Mouse (Mus musculus) embryonic facial prominence, embryonic 12.5 days (tissue): ENCODE measurements around the gene Iars2. TPM values are rescaled to one million over a fixed set of nuclear protein-coding genes. Genes with fewer than 3 reads are reported as not detected.

Experiments used
- ATAC-seq: fragments of 200-750 bp; cut with Nextera tagmentation; 2 replicates; pipeline ENCODE4 v1.8.0; 2017; ENCODE audit not compliant: insufficient number of reproducible peaks, insufficient read depth, low FRiP score, low TSS enrichment
- H3K27ac ChIP-seq: fragments of 300-500 bp; sonication (generic); 2 replicates; pipeline ENCODE4 v1.5.1; 2016; ENCODE audit warnings: mild to moderate bottlenecking
- H3K27me3 ChIP-seq: fragments of 300-500 bp; sonication (generic); 2 replicates; pipeline ENCODE4 v1.6.1; 2016; ENCODE audit warnings: mild to moderate bottlenecking, moderate library complexity
- H3K36me3 ChIP-seq: fragments of 300-500 bp; sonication (generic); 2 replicates; pipeline ENCODE4 v1.6.1; 2016; ENCODE audit warnings: mild to moderate bottlenecking
- H3K4me1 ChIP-seq: fragments of 300-500 bp; sonication (generic); 2 replicates; pipeline ENCODE4 v1.6.1; 2016
- H3K4me2 ChIP-seq: fragments of 300-500 bp; sonication (generic); replicated peaks from 2 replicates; pipeline ENCODE4 v1.6.1; 2016; ENCODE audit warnings: mild to moderate bottlenecking, moderate library complexity
- H3K4me3 ChIP-seq: fragments of 300-500 bp; sonication (generic); 2 replicates; pipeline ENCODE4 v1.5.1; 2016; ENCODE audit warnings: mild to moderate bottlenecking
- H3K9ac ChIP-seq: fragments of 300-500 bp; sonication (generic); 2 replicates; pipeline ENCODE4 v1.6.1; 2016; ENCODE audit warnings: mild to moderate bottlenecking, moderate library complexity
- H3K9me3 ChIP-seq: fragments of 300-500 bp; sonication (generic); 2 replicates; pipeline ENCODE4 v1.6.1; 2016; ENCODE audit warnings: mild to moderate bottlenecking, moderate library complexity
- WGBS: fragments of 180-500 bp; shearing (Covaris S2); methylation state at CpG from one replicate; pipeline ENCODE4 v1.1.7; 2016; 5-methylcytosine and 5-hydroxymethylcytosine counted together
- microRNA counts: library from miRNA; unstranded; fragments of <30 nt; microRNA quantifications from one replicate; lab custom pipeline; 2017
- microRNA-seq: library from miRNA; unstranded; fragments of <30 nt; microRNA quantifications from one replicate; pipeline ENCODE4, GENCODE M21; 2017
- polyA plus RNA-seq: library from polyadenylated mRNA; unstranded; fragments of >200 nt; fragmentation: Nextera tagmentation; extraction: Ambion mirVana; gene quantifications from 2 replicates; pipeline ENCODE4 v1.2.1, GENCODE M21; 2016

The Iars2 gene
- polyA plus RNA-seq, 1 experiment from 2014 or later, result 29.1 TPM

DNA sequence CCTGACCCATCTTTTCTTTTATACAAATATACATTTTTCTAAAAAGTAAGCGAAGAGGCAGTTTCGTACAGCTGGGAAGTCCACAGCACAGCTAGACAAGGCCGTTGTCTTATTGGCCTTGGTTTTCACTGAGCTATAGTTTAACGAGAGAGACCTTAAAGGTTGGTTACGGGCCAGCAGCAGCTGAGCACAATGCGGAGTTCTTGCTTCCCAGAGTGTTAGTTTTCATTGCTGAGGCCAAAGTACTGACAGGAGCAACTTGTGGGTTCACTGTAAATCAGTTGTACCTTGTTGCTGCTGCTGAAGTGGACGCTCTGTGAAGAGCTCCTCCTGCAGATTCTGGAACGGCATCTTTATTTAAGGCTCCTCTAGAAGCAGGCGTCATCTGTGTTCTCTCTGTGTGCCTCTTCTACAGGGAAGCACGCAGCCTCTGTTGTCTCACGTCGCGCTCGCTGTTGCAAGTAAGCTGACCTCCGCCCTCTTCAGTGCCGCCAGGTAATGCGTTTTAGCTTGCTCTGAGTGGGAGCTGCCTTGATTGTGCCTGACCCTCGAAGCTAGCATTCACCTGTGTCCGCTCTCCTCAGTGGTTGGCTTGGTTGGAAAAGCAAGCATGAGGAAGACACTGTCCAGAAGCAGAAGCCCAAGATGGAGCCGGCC lies 81.6 kb downstream of the Iars2 start:
- 85% methylated on average over 20 of the region's 20 CpGs for WGBS

DNA sequence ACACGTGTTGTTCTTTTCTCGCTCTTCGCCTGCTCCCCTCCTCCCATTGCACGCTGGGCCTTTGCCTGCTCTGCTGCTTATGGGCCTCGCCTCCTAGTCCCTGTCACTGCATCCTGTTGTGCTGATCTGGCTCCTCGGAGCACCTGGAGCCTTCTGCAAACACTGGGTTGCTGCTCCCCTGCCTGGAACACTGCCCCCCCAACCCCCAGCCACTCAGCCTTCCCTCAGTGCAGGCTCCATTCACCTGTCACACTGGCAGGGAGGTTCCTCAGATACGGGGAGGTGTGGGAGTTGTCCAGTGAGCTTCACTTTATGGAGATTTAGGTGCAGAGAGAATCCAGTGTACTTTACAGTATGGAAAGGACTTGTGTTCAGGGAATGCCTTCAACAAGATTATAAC lies 83.7 kb downstream of the Iars2 start:
- Histone ChIP-seq H3K4me2 (no peak overlapping the region), H3K27ac (no peak overlapping the region), H3K9ac (no peak overlapping the region), H3K4me1 (no peaks in the 10 kb centered on the region; the same call in 1 of the 2 replicates), H3K36me3 (peaks cover 54% of the 10 kb centered on the region), H3K4me3 (no peak overlapping the region), H3K9me3 (no peaks in the 10 kb centered on the region), H3K27me3 (no peaks in the 10 kb centered on the region)
- ATAC-seq, result no peak
- WGBS, result 76% methylated on average over 6 of the region's 7 CpGs

More for the DNA sequence above, 81.6 kb downstream of the Iars2 start:
- no peaks in the 10 kb centered on the region for H3K9me3 ChIP-seq
- H3K4me3 ChIP-seq, result no peak overlapping the region
- peaks cover 61% of the 10 kb centered on the region for H3K36me3 ChIP-seq
- no peak overlapping the region for H3K9ac ChIP-seq
- H3K27me3 ChIP-seq, result no peaks in the 10 kb centered on the region
- no peak overlapping the region for H3K4me2 ChIP-seq
- no peaks in the 10 kb centered on the region; the same call in 1 of the 2 replicates for H3K4me1 ChIP-seq
- no peak overlapping the region for H3K27ac ChIP-seq
- ATAC-seq, result no peak

DNA sequence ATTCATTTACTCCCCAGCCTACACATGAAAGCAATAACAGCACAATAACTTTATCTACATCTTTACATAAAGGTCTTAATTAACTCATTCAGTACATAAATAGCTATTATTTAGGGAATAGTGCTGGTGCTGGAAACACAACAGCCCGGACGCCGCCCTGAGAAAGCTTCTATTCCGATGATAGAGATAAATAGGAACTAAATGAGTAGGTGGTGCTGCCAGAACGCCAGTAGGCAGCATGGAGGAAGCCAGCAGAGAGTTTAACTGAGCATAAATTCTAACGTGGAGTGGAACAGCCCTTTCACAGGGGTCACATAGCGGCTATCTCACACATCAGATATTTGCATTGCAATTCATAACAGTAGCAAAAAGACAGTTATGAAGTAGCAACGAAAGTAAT lies 86.2 kb downstream of the Iars2 start:
- Histone ChIP-seq H3K4me3 (no peak overlapping the region), H3K4me1 (no peaks in the 10 kb centered on the region; the same call in 1 of the 2 replicates), H3K9me3 (no peaks in the 10 kb centered on the region), H3K27me3 (no peaks in the 10 kb centered on the region), H3K4me2 (no peak overlapping the region), H3K9ac (no peak overlapping the region), H3K36me3 (peaks cover 47% of the 10 kb centered on the region), H3K27ac (no peak overlapping the region)
- 85% methylated on average over 8 of the region's 8 CpGs for WGBS
- ATAC-seq, result no peak

DNA sequence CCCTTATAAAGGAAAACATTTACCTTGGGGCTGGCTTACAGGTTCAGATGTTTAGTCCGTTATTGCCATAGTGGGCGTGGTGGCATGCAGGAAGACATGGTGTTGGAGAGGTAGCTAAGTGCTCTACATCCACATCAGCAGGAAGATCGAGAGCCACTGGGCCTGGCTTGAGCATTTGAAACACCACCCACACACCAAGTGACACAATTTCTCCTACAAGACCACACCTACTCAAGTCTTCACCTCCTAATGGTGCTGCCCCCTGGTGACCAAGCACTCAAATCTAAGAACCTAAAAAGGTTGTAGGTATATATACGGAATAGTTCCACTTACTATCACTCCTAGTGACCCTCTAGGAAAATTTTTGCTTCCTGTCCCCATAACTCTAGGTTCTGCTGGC lies 92.7 kb downstream of the Iars2 start:
- ATAC-seq, result no peak
- Histone ChIP-seq H3K9me3 (no peaks in the 10 kb centered on the region), H3K4me2 (no peak overlapping the region), H3K27me3 (no peaks in the 10 kb centered on the region), H3K27ac (no peak overlapping the region), H3K4me1 (no peaks in the 10 kb centered on the region), H3K9ac (no peak overlapping the region), H3K36me3 (peaks cover 34% of the 10 kb centered on the region), H3K4me3 (no peak overlapping the region)
- 80% methylated on average over 4 of the region's 4 CpGs for WGBS

DNA sequence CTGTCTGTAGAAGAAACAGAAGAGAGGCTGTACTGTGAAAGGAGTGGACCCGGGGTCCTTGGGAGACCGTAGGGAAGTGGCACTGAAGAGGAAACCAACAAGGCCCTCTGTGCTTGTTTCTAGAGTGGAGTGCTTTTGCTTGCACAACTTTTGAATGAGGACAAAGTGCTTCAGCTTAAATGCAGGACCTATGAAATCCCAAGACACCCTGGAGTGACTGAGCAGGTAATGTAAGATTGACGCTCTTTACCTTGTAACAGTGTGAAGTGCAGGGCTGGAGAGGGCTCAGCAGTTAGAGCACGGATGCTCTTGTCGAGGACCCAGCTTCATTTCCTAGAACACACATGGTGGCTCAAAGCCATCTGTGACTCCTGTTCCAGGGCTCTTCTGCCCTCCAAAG lies 93.4 kb downstream of the Iars2 start:
- H3K27me3 ChIP-seq, result no peaks in the 10 kb centered on the region
- H3K9me3 ChIP-seq, result no peaks in the 10 kb centered on the region
- no peak overlapping the region for H3K4me2 ChIP-seq
- peaks cover 30% of the 10 kb centered on the region for H3K36me3 ChIP-seq
- ATAC-seq, result no peak
- WGBS, result 92% methylated on average over 5 of the region's 5 CpGs
- no peak overlapping the region for H3K9ac ChIP-seq
- no peak overlapping the region for H3K4me3 ChIP-seq
- H3K27ac ChIP-seq, result no peak overlapping the region
- H3K4me1 ChIP-seq, result no peaks in the 10 kb centered on the region

MicroRNAs within 50 kb of the gene (microRNA counts, 519-probe panel; counts per million panel counts)
- microRNA mmu-miR-194 (lab: Ali Mortazavi, UCI), result 460 counts per million, percentile 65 among the panel's probes with 10 or more counts
- 460 counts per million, percentile 65 among the panel's probes with 10 or more counts for microRNA mmu-miR-664 (lab: Ali Mortazavi, UCI)

Small RNA genes lying within 50 kb of the gene (microRNA-seq; reads per million reads assigned to microRNA genes)
- gene Mir194-1, result 1.5 reads per million
- 0.91 reads per million for gene Mir215
- 6.0 reads per million, percentile 21 among the genes with 10 or more reads in this experiment for gene Mir664

Other genes starting within 250 kb of the Iars2 start
- gene Rab3gap2, start 125.3 kb downstream of the Iars2 start, polyA plus RNA-seq, result 22.7 and 24.3 TPM in 2 replicates
- gene Bpnt1, start 2.8 kb upstream of the Iars2 start, polyA plus RNA-seq, result 25.7 and 26.5 TPM in 2 replicates
- gene Eprs, start 33.6 kb upstream of the Iars2 start, polyA plus RNA-seq, result 141 and 163 TPM in 2 replicates
- gene Slc30a10, start 125.5 kb upstream of the Iars2 start, polyA plus RNA-seq, result 0.93 and 1.00 TPM in 2 replicates